ENCODE assay signal across 10 mouse cellular contexts in genomic region chr17:87478569-87478968, GRCm38 (mm10). TPM values are rescaled to one million over a fixed set of nuclear protein-coding genes. Genes with fewer than 3 reads are reported as not detected.
DNase-seq lines count a peak whose midpoint lies in the region; ATAC-seq and TF ChIP-seq lines count a peak whose summit lies in the region.
"Had no signal": no experiment of that assay in that cellular context is flagged by ENCODE, and none has a peak within 500 bp of the region (broad histone marks: within the 10 kb centered on the region; RNA-seq: fewer than 3 reads in every experiment).

No protein-coding gene starts in this region.

- H3K4me2 ChIP-seq in hindbrain, embryonic 11.5 days (replicated peaks; ENCODE audit: low read depth, low read length), result no peak overlapping the region
- H3K4me2 ChIP-seq in hindbrain, postnatal 0 days (ENCODE audit: low read depth, low read length), result no peak overlapping the region

- H3K4me1 ChIP-seq in hindbrain, embryonic 10.5 days (replicated peaks), result peaks cover 31% of the 10 kb centered on the region
- no peaks in the 10 kb centered on the region; the same call in 1 of the 2 replicates for H3K4me1 ChIP-seq in hindbrain, embryonic 11.5 days (replicated peaks; ENCODE audit: control insufficient read depth, insufficient read depth, low read length)
- peaks cover 18% of the 10 kb centered on the region for H3K4me1 ChIP-seq in hindbrain, postnatal 0 days (ENCODE audit: insufficient read depth, low read length)

- H3K9ac ChIP-seq in hindbrain, embryonic 11.5 days (ENCODE audit: low read depth, low read length), result no peak overlapping the region
- H3K9ac ChIP-seq in hindbrain, postnatal 0 days (replicated peaks; ENCODE audit: low read length), result no peak overlapping the region

- H3K36me3 ChIP-seq in hindbrain, embryonic 10.5 days, result no peaks in the 10 kb centered on the region
- H3K36me3 ChIP-seq in hindbrain, embryonic 11.5 days (ENCODE audit: control insufficient read depth, insufficient read depth, low read length), result no peaks in the 10 kb centered on the region
- H3K36me3 ChIP-seq in hindbrain, postnatal 0 days (ENCODE audit: insufficient read depth, low read length), result no peaks in the 10 kb centered on the region
- H3K36me3 ChIP-seq: G1E had no signal

- no peak overlapping the region for H3K4me3 ChIP-seq in hindbrain, embryonic 10.5 days
- no peak overlapping the region for H3K4me3 ChIP-seq in hindbrain, embryonic 11.5 days (ENCODE audit: low read depth, low read length)
- H3K4me3 ChIP-seq in hindbrain, postnatal 0 days (ENCODE audit: low read length), result no peak overlapping the region

- no peaks in the 10 kb centered on the region for H3K9me3 ChIP-seq in hindbrain, embryonic 10.5 days
- no peaks in the 10 kb centered on the region for H3K9me3 ChIP-seq in hindbrain, embryonic 11.5 days (ENCODE audit: control insufficient read depth, low read length)
- no peaks in the 10 kb centered on the region for H3K9me3 ChIP-seq in hindbrain, postnatal 0 days (ENCODE audit: low read length)
- H3K9me3 ChIP-seq: G1E had no signal

- TF ChIP-seq CTCF in hindbrain, postnatal 0 days (IDR thresholded peaks at IDR 0.05; ENCODE audit: low read depth), result no peak

- no peak for ATAC-seq in hindbrain, embryonic 11.5 days (ENCODE audit: low FRiP score)
- ATAC-seq in hindbrain, postnatal 0 days, result peak; percentile 71
- no peak for ATAC-seq in granulocyte monocyte progenitor cell, adult 5-6 weeks (replicated peaks; ENCODE audit: poor library complexity, severe bottlenecking)

- 75% methylated on average over 9 of the region's 9 CpGs for WGBS in hindbrain, embryonic 10.5 days
- 76% methylated on average over 9 of the region's 9 CpGs for whole genome bisulfite sequencing in hindbrain, embryonic 11.5 days
- 26% methylated on average over 9 of the region's 9 CpGs for WGBS in hindbrain, postnatal 0 days

- peaks cover 26% of the 10 kb centered on the region for H3K27me3 ChIP-seq in hindbrain, embryonic 10.5 days (ENCODE audit: insufficient read depth, poor library complexity, severe bottlenecking)
- H3K27me3 ChIP-seq in hindbrain, embryonic 11.5 days (ENCODE audit: control insufficient read depth, insufficient read depth, low read length), result peaks cover 3% of the 10 kb centered on the region; the same call in 1 of the 2 replicates
- H3K27me3 ChIP-seq in hindbrain, postnatal 0 days (ENCODE audit: insufficient read depth, low read length), result no peaks in the 10 kb centered on the region

- 0 out of 2 replicates have a peak overlapping the region, but pooled peaks have one; percentile 18 for H3K27ac ChIP-seq in hindbrain, embryonic 10.5 days
- no peak overlapping the region for H3K27ac ChIP-seq in hindbrain, embryonic 11.5 days (ENCODE audit: low read depth, low read length)
- H3K27ac ChIP-seq in hindbrain, postnatal 0 days, result no peak overlapping the region

- no peak for DNase-seq in hindbrain, embryonic 10.5 days (ENCODE audit: low spot score)
- no peak for DNase-seq in hindbrain, embryonic 11.5 days (ENCODE audit: low spot score)
- peak; percentile 18 for DNase-seq in adrenal gland, postnatal 25 days
- peak; percentile 84 for DNase-seq in cerebellum, adult 9-11 months
- DNase-seq in hindbrain, postnatal 0 days (ENCODE audit: low spot score), result peak; percentile 85
- no peak for DNase-seq in spleen, postnatal 14 days (ENCODE audit: low spot score in 2 of 2)
- no peak for DNase-seq in layer of hippocampus, adult 11-12 months (ENCODE audit: low spot score)

RNA-seq across cellular contexts. Expression of gene Calm2, which starts 31.8 kb away (rescaled TPM):
- polyA plus RNA-seq in hindbrain, embryonic 10.5 days (2016; fragmentation: Nextera tagmentation; extraction: Ambion mirVana), result 1,143 and 1,193 TPM in 2 replicates
- polyA plus RNA-seq in hindbrain, embryonic 11.5 days (2014; fragmentation: Nextera tagmentation; extraction: Ambion mirVana), result 1,591 and 1,601 TPM in 2 replicates
- 525 and 582 TPM in 2 replicates for total RNA-seq in adrenal gland, postnatal 25 days (2021)
- 841 and 932 TPM in 2 replicates for total RNA-seq in hindbrain, postnatal 0 days (2014; rRNA removed)
- 3,128 and 3,189 TPM in 2 replicates for polyA plus RNA-seq in hindbrain, postnatal 0 days (2015; fragmentation: Nextera tagmentation; extraction: Ambion mirVana)
- total RNA-seq in granulocyte monocyte progenitor cell, adult 5-6 weeks (2014; fragmentation: Nextera tagmentation), result 410 and 477 TPM in 2 replicates
- total RNA-seq in granulocyte monocyte progenitor cell, adult 5-6 weeks (2017), result 1,690 and 1,803 TPM in 2 replicates

RNA-seq across cellular contexts. Expression of gene Stpg4, which starts 51.0 kb away (rescaled TPM):
- polyA plus RNA-seq in hindbrain, embryonic 10.5 days (2016; fragmentation: Nextera tagmentation; extraction: Ambion mirVana), result not detected in 2 replicates
- not detected in 2 replicates for polyA plus RNA-seq in hindbrain, embryonic 11.5 days (2014; fragmentation: Nextera tagmentation; extraction: Ambion mirVana)
- total RNA-seq in adrenal gland, postnatal 25 days (2021), result not detected in 2 replicates
- 0.31 TPM in 1 of 2 replicates, not detected in the other for total RNA-seq in hindbrain, postnatal 0 days (2014; rRNA removed)
- not detected in 2 replicates for polyA plus RNA-seq in hindbrain, postnatal 0 days (2015; fragmentation: Nextera tagmentation; extraction: Ambion mirVana)
- not detected in 2 replicates for total RNA-seq in granulocyte monocyte progenitor cell, adult 5-6 weeks (2014; fragmentation: Nextera tagmentation)
- not detected in 2 replicates for total RNA-seq in granulocyte monocyte progenitor cell, adult 5-6 weeks (2017)
- total RNA-seq: common myeloid progenitor, adult 5-6 weeks had no signal
- polyA plus RNA-seq: G1E had no signal

Comparison
In these comparisons a context has a peak if more than half of its experiments do, and no peak if none do; other contexts are left out.
1. DNase-seq: peak in adrenal gland, postnatal 25 days (single experiment), cerebellum, adult 9-11 months (single experiment) and hindbrain, postnatal 0 days (single experiment); none in hindbrain, embryonic 10.5 days (single experiment), hindbrain, embryonic 11.5 days (single experiment), spleen, postnatal 14 days (0 of 2) and layer of hippocampus, adult 11-12 months (single experiment).